Mouse (Mus musculus): ENCODE results near the gene Timm8a2.

- no peak for TF ChIP-seq POLR2AphosphoS5 (IDR thresholded peaks at IDR 0.05; ENCODE audit: insufficient replicate concordance, low read depth, low read length)
- TF ChIP-seq TAL1 (conservative IDR thresholded peaks at IDR 0.05; ENCODE audit: low read depth, low read length): no peak
- TF ChIP-seq GATA1 (IDR thresholded peaks at IDR 0.05; ENCODE audit: borderline replicate concordance, low read length): no peak
- TF ChIP-seq CTCF (IDR thresholded peaks at IDR 0.05; ENCODE audit: low read depth, low read length): no peak
Observed at GRCm38 (mm10) chr14:122020567-122020966, 13.9 kb upstream of the Timm8a2 start.

All from G1E (cell line).